In the genomic region with DNA sequence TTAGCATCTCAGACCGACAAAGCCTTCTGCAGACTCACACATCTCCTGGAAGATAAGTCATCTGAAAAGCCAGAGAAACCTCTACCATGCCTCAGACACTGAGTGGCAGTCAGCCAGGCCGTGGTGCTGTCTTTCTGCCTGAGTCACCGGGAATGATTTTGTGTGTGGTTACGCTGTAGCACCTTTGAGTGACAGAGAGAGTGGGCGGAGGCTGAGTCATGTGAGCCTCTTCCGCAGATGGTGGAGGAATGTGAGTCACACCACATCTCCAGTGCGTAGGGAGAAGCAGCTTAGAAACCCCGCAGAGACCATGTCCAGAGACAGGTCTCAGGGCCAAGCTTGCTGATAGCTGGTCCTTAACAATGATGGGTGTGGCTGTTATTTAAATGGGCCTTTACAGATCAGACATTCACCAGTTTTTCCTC, we compare ENCODE assay signal across 9 mouse cellular contexts.
DNase-seq lines count a peak whose midpoint lies in the region; ATAC-seq and TF ChIP-seq lines count a peak whose summit lies in the region.
"Had no signal": no experiment of that assay in that cellular context is flagged by ENCODE, and none has a peak within 500 bp of the region (broad histone marks: within the 10 kb centered on the region; RNA-seq: fewer than 3 reads in every experiment).

No protein-coding gene starts in this region.

- H3K9me3 ChIP-seq in heart, embryonic 15.5 days (replicated peaks): no peaks in the 10 kb centered on the region
- H3K9me3 ChIP-seq in MEL (replicated peaks; ENCODE audit: insufficient read depth, low read length): no peaks in the 10 kb centered on the region

- no peak; the same call in 1 of the 2 replicates for TF ChIP-seq RAD21 in MEL (IDR thresholded peaks at IDR 0.05; ENCODE audit: low read depth, low read length)

- DNase-seq in heart, adult 8-10 months (ENCODE audit: low spot score): no peak
- peak; percentile 97 for DNase-seq in MEL (ENCODE audit: low read depth, low spot score)
- DNase-seq in frontal cortex, postnatal 14 days (ENCODE audit: low spot score in 2 of 2): peak; percentile 72 to 73
- no peak for DNase-seq in cerebellum, postnatal 36 days
- no peak for DNase-seq in cerebellum, adult 11 months
- DNase-seq in heart, postnatal 36 days: no peak

- H3K4me1 ChIP-seq in heart, embryonic 15.5 days (replicated peaks): peaks cover 12% of the 10 kb centered on the region; the same call in 1 of the 2 replicates
- peaks cover 0 to 16% of the 10 kb centered on the region in 2 experiments; a peak in 2 of 4 replicates for H3K4me1 ChIP-seq in MEL (ENCODE audit: control insufficient read depth in 1 of 2, insufficient read depth in 2 of 2, low read length in 2 of 2)

- WGBS in heart, embryonic 15.5 days: 42% methylated on average over 8 of the region's 8 CpGs

- H3K27me3 ChIP-seq in heart, embryonic 15.5 days: no peaks in the 10 kb centered on the region
- no peaks in the 10 kb centered on the region for H3K27me3 ChIP-seq in MEL (ENCODE audit: control insufficient read depth in 1 of 2, insufficient read depth in 2 of 2, low read length in 2 of 2)

- H3K9ac ChIP-seq in heart, embryonic 15.5 days: no peak overlapping the region
- no peak overlapping the region for H3K9ac ChIP-seq in MEL (ENCODE audit: control insufficient read depth, low read depth, low read length, poor library complexity, severe bottlenecking)

- TF ChIP-seq CTCF in MEL (IDR thresholded peaks at IDR 0.05 in 2 of 3, conservative IDR thresholded peaks at IDR 0.05 in 1 of 3; ENCODE audit: control insufficient read depth in 1 of 3, insufficient read depth in 1 of 3, low read depth in 2 of 3, low read length in 3 of 3, poor library complexity in 1 of 3, severe bottlenecking in 1 of 3): no peak

- peak; percentile 74 for TF ChIP-seq EP300 in MEL (IDR thresholded peaks at IDR 0.05; ENCODE audit: low read depth in 1 of 2, low read length in 2 of 2)

- TF ChIP-seq POLR2A in MEL (IDR thresholded peaks at IDR 0.05; ENCODE audit: control insufficient read depth in 1 of 2, insufficient read depth in 1 of 2, low read depth in 1 of 2, low read length in 2 of 2, poor library complexity in 1 of 2): no peak

- peak; percentile 43; the same call in 1 of the 2 replicates for ATAC-seq in heart, embryonic 15.5 days (replicated peaks; ENCODE audit: insufficient number of reproducible peaks, insufficient read depth, low FRiP score, low read depth)
- ATAC-seq in megakaryocyte-erythroid progenitor cell, adult 5-6 weeks (replicated peaks; ENCODE audit: low FRiP score, low TSS enrichment, poor library complexity, severe bottlenecking): peak; percentile 93

- intact Hi-C loops in heart, postnatal 36 days (cut with DNase I): no loop called here

- no peak overlapping the region for H3K27ac ChIP-seq in heart, embryonic 15.5 days
- H3K27ac ChIP-seq in MEL (ENCODE audit: control insufficient read depth, low read depth, low read length): no peak overlapping the region; the same call in 1 of the 2 replicates
- H3K27ac ChIP-seq: kidney, postnatal 0 days had no signal

- H3K79me2 ChIP-seq in MEL (ENCODE audit: control insufficient read depth, insufficient read depth, low read length, poor library complexity): no peaks in the 10 kb centered on the region

- H3K4me3 ChIP-seq in heart, embryonic 15.5 days: no peak overlapping the region
- H3K4me3 ChIP-seq in MEL (ENCODE audit: control insufficient read depth in 1 of 2, insufficient read depth in 1 of 2, low read depth in 2 of 2, low read length in 2 of 2): no peak overlapping the region

- H3K4me2 ChIP-seq in heart, embryonic 15.5 days: no peak overlapping the region

- H3K36me3 ChIP-seq in heart, embryonic 15.5 days: no peaks in the 10 kb centered on the region
- peaks cover 0 to 12% of the 10 kb centered on the region in 2 experiments; a peak in 2 of 4 replicates for H3K36me3 ChIP-seq in MEL (ENCODE audit: control insufficient read depth in 1 of 2, insufficient read depth in 2 of 2, low read length in 2 of 2)

TF ChIP-seq in MEL, 35 proteins besides CTCF, POLR2A, EP300 and RAD21:
- TF ChIP-seq BHLHE40 (IDR thresholded peaks at IDR 0.05; ENCODE audit: borderline replicate concordance, low read depth, low read length) (peak; percentile 84; the same call in 1 of the 2 replicates), GATA1 (IDR thresholded peaks at IDR 0.05; ENCODE audit: low read depth, low read length) (peak; percentile 54; the same call in 1 of the 2 replicates), HCFC1 (IDR thresholded peaks at IDR 0.05; ENCODE audit: low read depth, low read length) (0 out of 2 replicates have a peak, but pooled peaks have one; percentile 33), E2F4 (IDR thresholded peaks at IDR 0.05; ENCODE audit: borderline replicate concordance, low read depth, low read length) (no peak), TCF12 (IDR thresholded peaks at IDR 0.05; ENCODE audit: low read depth, low read length) (peak; percentile 52), RCOR1 (IDR thresholded peaks at IDR 0.05; ENCODE audit: low read depth, low read length) (peak; percentile 67; the same call in 1 of the 2 replicates), POLR2AphosphoS2 (IDR thresholded peaks at IDR 0.05; ENCODE audit: low read length) (no peak), CHD2 (IDR thresholded peaks at IDR 0.05; ENCODE audit: low read length) (no peak), KAT2A (conservative IDR thresholded peaks at IDR 0.05; ENCODE audit: low read depth, low read length) (no peak), ZKSCAN1 (IDR thresholded peaks at IDR 0.05; ENCODE audit: low read depth, low read length) (no peak), CHD1 (IDR thresholded peaks at IDR 0.05; ENCODE audit: low read depth, low read length) (no peak), ZC3H11A (IDR thresholded peaks at IDR 0.05; ENCODE audit: low read depth, low read length) (0 out of 2 replicates have a peak, but pooled peaks have one; percentile 4), SMC3 (IDR thresholded peaks at IDR 0.05; ENCODE audit: low read depth, low read length) (no peak), JUND (IDR thresholded peaks at IDR 0.05; ENCODE audit: low read depth, low read length) (peak; percentile 90), USF2 (IDR thresholded peaks at IDR 0.05; ENCODE audit: borderline replicate concordance in 1 of 2, insufficient read depth in 1 of 2, low read depth in 1 of 2, low read length in 2 of 2) (no peak; a peak in 1 of 4 replicates), GABPA (IDR thresholded peaks at IDR 0.05; ENCODE audit: low read depth, low read length) (no peak), MAX (IDR thresholded peaks at IDR 0.05; ENCODE audit: low read length) (peak; percentile 80), POLR2AphosphoS5 (IDR thresholded peaks at IDR 0.05; ENCODE audit: borderline replicate concordance, low read depth, low read length) (no peak), NELFE (IDR thresholded peaks at IDR 0.05; ENCODE audit: low read depth, low read length) (no peak), ETS1 (IDR thresholded peaks at IDR 0.05; ENCODE audit: low read depth, low read length) (peak; percentile 90), MYC (IDR thresholded peaks at IDR 0.05; ENCODE audit: low read depth, low read length) (peak; percentile 60; the same call in 1 of the 2 replicates), TAL1 (IDR thresholded peaks at IDR 0.05; ENCODE audit: low read length) (no peak), MXI1 (IDR thresholded peaks at IDR 0.05; ENCODE audit: low read depth, low read length) (peak; percentile 59; the same call in 1 of the 2 replicates), ZMIZ1 (IDR thresholded peaks at IDR 0.05; ENCODE audit: low read depth, low read length) (no peak), TBP (IDR thresholded peaks at IDR 0.05; ENCODE audit: low read depth, low read length) (peak; percentile 36; the same call in 1 of the 2 replicates), UBTF (IDR thresholded peaks at IDR 0.05; ENCODE audit: borderline replicate concordance, insufficient read depth, low read depth, low read length) (no peak), ELF1 (IDR thresholded peaks at IDR 0.05; ENCODE audit: low read depth, low read length) (peak; percentile 40; the same call in 1 of the 2 replicates), MAZ (IDR thresholded peaks at IDR 0.05; ENCODE audit: low read depth, low read length) (no peak), USF1 (IDR thresholded peaks at IDR 0.05; ENCODE audit: low read depth, low read length) (peak; percentile 90), ZNF384 (IDR thresholded peaks at IDR 0.05; ENCODE audit: low read depth, low read length) (no peak), MYB (IDR thresholded peaks at IDR 0.05; ENCODE audit: low read depth, low read length) (no peak), SIN3A (IDR thresholded peaks at IDR 0.05; ENCODE audit: low read length) (peak; percentile 68), NRF1 (IDR thresholded peaks at IDR 0.05; ENCODE audit: insufficient read depth, low read depth, low read length, poor library complexity, severe bottlenecking) (no peak), MEF2A (IDR thresholded peaks at IDR 0.05; ENCODE audit: extremely low read depth, insufficient replicate concordance, low read depth, low read length, poor library complexity, severe bottlenecking) (no peak), MAFK (IDR thresholded peaks at IDR 0.05; ENCODE audit: borderline replicate concordance, low read depth, low read length) (no peak; the same call in 1 of the 2 replicates)

Comparison
In these comparisons a context has a peak if more than half of its experiments do, and no peak if none do; other contexts are left out.
1. DNase-seq: peak in MEL (single experiment) and frontal cortex, postnatal 14 days (2 of 2); none in heart, adult 8-10 months (single experiment), cerebellum, postnatal 36 days (0 of 2), cerebellum, adult 11 months (single experiment) and heart, postnatal 36 days (0 of 2).